7 mouse cellular contexts compared by ENCODE assay signal in the genomic region with DNA sequence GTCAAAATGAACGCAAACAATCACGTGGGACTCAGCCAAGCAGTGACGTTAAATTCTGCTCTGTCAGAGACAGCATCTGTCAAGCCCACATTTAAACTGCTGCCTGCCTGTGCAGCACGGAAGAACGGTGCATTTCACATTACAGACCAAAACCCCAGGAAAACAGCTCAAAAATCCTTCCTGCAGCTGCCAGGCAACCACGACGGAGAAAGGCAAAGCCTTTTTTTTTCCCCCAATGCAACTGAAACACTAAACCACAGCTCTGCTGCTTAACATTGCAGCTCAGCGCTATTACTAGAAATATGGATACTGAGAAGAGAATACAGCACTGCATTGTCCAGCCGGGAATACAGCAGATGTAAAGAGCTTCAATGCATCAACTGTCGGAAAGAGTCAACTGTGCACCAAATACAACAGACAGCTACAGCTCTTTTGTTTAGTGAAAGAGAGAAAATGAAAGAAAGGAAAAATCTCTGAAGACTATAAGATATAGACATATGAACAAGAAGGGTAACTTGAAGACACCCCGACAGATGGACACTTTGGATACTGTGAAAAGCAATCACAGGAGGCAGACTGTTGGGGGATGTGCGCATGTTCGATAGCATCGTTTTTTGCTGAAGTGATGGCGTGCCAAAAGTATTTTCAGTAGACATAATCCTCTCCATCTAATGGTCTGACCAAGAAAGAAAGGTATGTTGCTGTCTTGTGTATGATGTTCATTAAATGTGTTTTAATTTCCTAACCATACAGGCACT. TPM values are rescaled to one million over a fixed set of nuclear protein-coding genes. Genes with fewer than 3 reads are reported as not detected.
DNase-seq lines count a peak whose midpoint lies in the region; ATAC-seq lines count a peak whose summit lies in the region.

Gene B3galt2 (plus strand): TSS at position 15 of the 758 bp plus-strand sequence.

- ATAC-seq in embryonic facial prominence, embryonic 12.5 days (ENCODE audit: insufficient number of reproducible peaks, insufficient read depth, low FRiP score, low TSS enrichment): peak; percentile 67; the same call in 1 of the 2 replicates
- peak; percentile 90 for ATAC-seq in hindbrain, embryonic 12.5 days (ENCODE audit: low FRiP score)

- 48% methylated on average over 15 of the region's 15 CpGs for WGBS in embryonic facial prominence, embryonic 12.5 days
- WGBS in hindbrain, embryonic 12.5 days: 36% methylated on average over 15 of the region's 15 CpGs

- H3K27ac ChIP-seq in embryonic facial prominence, embryonic 12.5 days: peak within 1 kb of the TSS; percentile 59; the same call in 1 of the 2 replicates
- peak within 1 kb of the TSS; percentile 92 for H3K27ac ChIP-seq in hindbrain, embryonic 12.5 days

- intact Hi-C loops in left cerebral cortex, postnatal 14 days (cut with DNase I): no loop called here

- no peaks in the 10 kb centered on the region for H3K27me3 ChIP-seq in embryonic facial prominence, embryonic 12.5 days
- H3K27me3 ChIP-seq in hindbrain, embryonic 12.5 days: no peaks in the 10 kb centered on the region

- peak within 1 kb of the TSS; percentile 28; the same call in 1 of the 2 replicates for H3K9ac ChIP-seq in embryonic facial prominence, embryonic 12.5 days
- peak within 1 kb of the TSS; percentile 60 for H3K9ac ChIP-seq in hindbrain, embryonic 12.5 days

- H3K36me3 ChIP-seq in embryonic facial prominence, embryonic 12.5 days: no peaks in the 10 kb centered on the region
- H3K36me3 ChIP-seq in hindbrain, embryonic 12.5 days: no peaks in the 10 kb centered on the region

- H3K4me3 ChIP-seq in embryonic facial prominence, embryonic 12.5 days: peak within 1 kb of the TSS; percentile 25
- H3K4me3 ChIP-seq in hindbrain, embryonic 12.5 days: peak within 1 kb of the TSS; percentile 38

- peaks cover 6% of the 10 kb centered on the region; the same call in 1 of the 2 replicates for H3K4me1 ChIP-seq in embryonic facial prominence, embryonic 12.5 days
- no peaks in the 10 kb centered on the region for H3K4me1 ChIP-seq in hindbrain, embryonic 12.5 days

- DNase-seq in ovary, postnatal 36 days (ENCODE audit: low spot score): peak; percentile 16
- no peak for DNase-seq in ovary, postnatal 14 days (ENCODE audit: low spot score)
- peak; percentile 78 to 86 for DNase-seq in left cerebral cortex, postnatal 14 days (ENCODE audit: low spot score in 2 of 2)
- DNase-seq in retina, embryonic 14.5 days (ENCODE audit: low spot score): peak; percentile 54
- no peak for DNase-seq in spleen, postnatal 10 days (ENCODE audit: low spot score in 2 of 2)

- peak within 1 kb of the TSS; percentile 38 for H3K4me2 ChIP-seq in embryonic facial prominence, embryonic 12.5 days (replicated peaks)
- peak within 1 kb of the TSS; percentile 42 for H3K4me2 ChIP-seq in hindbrain, embryonic 12.5 days (replicated peaks)

- no peaks in the 10 kb centered on the region for H3K9me3 ChIP-seq in embryonic facial prominence, embryonic 12.5 days
- no peaks in the 10 kb centered on the region for H3K9me3 ChIP-seq in hindbrain, embryonic 12.5 days (replicated peaks)

RNA-seq across cellular contexts. Expression of gene B3galt2, which starts in this region (rescaled TPM):
- 0.77 and 1.1 TPM in 2 replicates for polyA plus RNA-seq in embryonic facial prominence, embryonic 12.5 days (2016; fragmentation: Nextera tagmentation; extraction: Ambion mirVana)
- 2.1 and 2.4 TPM in 2 replicates for polyA plus RNA-seq in hindbrain, embryonic 12.5 days (2016; fragmentation: Nextera tagmentation; extraction: Ambion mirVana)
- total RNA-seq in left cerebral cortex, postnatal 14 days (2021): 10 to 100 TPM; 18.1 to 26.1 TPM

Comparison
In these comparisons a context has a peak if more than half of its experiments do, and no peak if none do; other contexts are left out.
1. DNase-seq: peak in ovary, postnatal 36 days (single experiment), left cerebral cortex, postnatal 14 days (2 of 2) and retina, embryonic 14.5 days (single experiment); none in ovary, postnatal 14 days (single experiment) and spleen, postnatal 10 days (0 of 2).